Mouse (Mus musculus) adrenal gland, postnatal 14 days (tissue): ENCODE results near the gene Psg21. TPM values are rescaled to one million over a fixed set of nuclear protein-coding genes. Genes with fewer than 3 reads are reported as not detected.
"Not testable (repeated sequence)": the region's sequence is repeated elsewhere in the genome, so short reads cannot be mapped to it uniquely, and the experiment has no call there.

Experiments
- DNase-seq: peaks from one replicate; pipeline ENCODE4 v3.0.0; 2021; ENCODE audit warnings: mixed read lengths
- long read RNA-seq, 2 experiments: library from polyadenylated mRNA; stranded (forward); transcript quantifications; one replicate each; pipeline ENCODE4 v2.0.0; 2021
- total RNA-seq: library from RNA; stranded (reverse); gene quantifications from 2 replicates; pipeline ENCODE4 v1.2.3, GENCODE M21; 2021

The Psg21 gene
- total RNA-seq, result not detected in 2 replicates
- long read RNA-seq, experiment 1, result 0 reads
- long read RNA-seq, experiment 2, result 0 reads

DNA sequence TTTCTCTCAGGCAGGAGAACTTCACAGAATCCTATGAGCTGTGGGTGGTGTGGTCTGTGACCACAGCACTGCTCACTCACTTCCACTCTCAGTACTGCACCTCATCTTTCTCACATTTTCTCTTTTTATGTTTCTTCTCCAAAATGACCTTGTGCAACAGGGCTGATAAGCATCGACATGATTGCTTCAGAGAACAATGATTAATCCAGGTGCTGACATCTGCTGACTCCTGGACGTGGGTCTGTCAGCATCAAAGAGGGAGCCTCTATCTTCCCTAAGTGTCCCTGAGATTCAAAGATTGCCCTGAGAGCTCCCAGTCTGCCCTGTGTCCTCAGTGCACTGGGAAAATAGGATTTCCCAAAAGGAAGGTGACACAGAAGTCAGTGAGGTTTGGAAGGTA, at the start of gene Psg21:
Gene Psg21, minus strand, starts transcription at position 101 of the 400 bp plus-strand sequence.
- not testable (repeated sequence) for DNase-seq

DNA sequence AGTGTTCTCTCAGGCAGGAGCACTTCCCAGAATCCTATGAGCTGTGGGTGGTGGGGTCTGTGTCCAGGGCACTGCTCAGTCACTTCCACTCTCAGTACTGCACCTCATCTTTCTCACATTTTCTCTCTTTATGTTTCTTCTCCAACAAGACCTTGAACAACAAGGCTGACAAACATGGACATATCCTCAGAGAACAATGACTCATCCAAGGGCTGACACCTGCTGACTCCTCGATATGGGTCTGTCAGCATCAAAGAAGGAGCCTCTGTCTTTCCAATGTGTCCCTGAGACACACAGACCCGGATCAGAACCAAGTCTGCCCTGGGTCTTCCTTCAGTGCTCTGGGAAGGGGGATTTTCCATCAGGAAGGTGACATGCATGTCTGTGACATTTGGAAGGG, 29.6 kb upstream of the Psg21 start, which contains the start of gene Psg20:
Gene Psg20, minus strand, starts transcription at position 101 of the 400 bp plus-strand sequence.
- DNase-seq, result no peak

GRCm38 (mm10) chr7:18685586-18685985, 29.1 kb upstream of the Psg21 start:
- DNase-seq, result no peak

- peak; percentile 20 for DNase-seq
Measured at GRCm38 (mm10) chr7:18679772-18680171, 23.2 kb upstream of the Psg21 start.

- DNase-seq, result not testable (repeated sequence)
Measured at GRCm38 (mm10) chr7:18626921-18627320, 29.6 kb downstream of the Psg21 start.

DNA sequence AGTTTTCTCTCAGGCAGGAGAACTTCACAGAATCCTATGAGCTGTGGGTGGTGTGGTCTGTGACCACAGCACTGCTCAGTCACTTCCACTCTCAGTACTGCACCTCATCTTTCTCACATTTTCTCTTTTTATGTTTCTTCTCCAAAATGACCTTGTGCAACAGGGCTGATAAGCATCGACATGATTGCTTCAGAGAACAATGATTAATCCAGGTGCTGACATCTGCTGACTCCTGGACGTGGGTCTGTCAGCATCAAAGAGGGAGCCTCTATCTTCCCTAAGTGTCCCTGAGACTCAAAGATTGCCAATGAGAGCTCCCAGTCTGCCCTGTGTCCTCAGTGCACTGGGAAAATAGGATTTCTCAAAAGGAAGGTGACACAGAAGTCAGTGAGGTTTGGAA, 40.1 kb downstream of the Psg21 start, which contains the start of gene Psg23:
Gene Psg23, minus strand, starts transcription at position 101 of the 400 bp plus-strand sequence.
- not testable (repeated sequence) for DNase-seq

Other genes starting within 250 kb of the Psg21 start
- not detected in 2 replicates for gene Psg28, start 224.7 kb downstream of the Psg21 start, total RNA-seq
- gene Psg26, start 172.5 kb downstream of the Psg21 start, total RNA-seq, result not detected in 2 replicates
- not detected in 2 replicates for gene Psg25, start 124.5 kb downstream of the Psg21 start, total RNA-seq
- not detected in 2 replicates for gene Psg27, start 89.4 kb downstream of the Psg21 start, total RNA-seq
- not detected in 2 replicates for gene Psg23, start 40.2 kb downstream of the Psg21 start, total RNA-seq
- not detected in 2 replicates for gene Psg20, start 29.5 kb upstream of the Psg21 start, total RNA-seq
- not detected in 2 replicates for gene Psg22, start 61.4 kb upstream of the Psg21 start, total RNA-seq
- not detected in 2 replicates for gene Psg19, start 141.8 kb upstream of the Psg21 start, total RNA-seq
- gene Psg17, start 164.9 kb upstream of the Psg21 start, total RNA-seq, result not detected in 2 replicates
- 5.1 and 6.3 TPM in 2 replicates for gene Mill2, start 183.2 kb upstream of the Psg21 start, total RNA-seq
- 2.3 and 4.5 TPM in 2 replicates for gene Pglyrp1, start 214.6 kb upstream of the Psg21 start, total RNA-seq